Mouse (Mus musculus): ENCODE measurements at regions not wholly inside any gene's neighbourhood (a gene's known extent, or its start where the extent isn't known, plus 50 kb on each side); places are given as distances from the start of the nearest gene placed in this dataset.
"Not testable (repeated sequence)": the region's sequence is repeated elsewhere in the genome, so short reads cannot be mapped to it uniquely, and the experiment has no call there.

DNA sequence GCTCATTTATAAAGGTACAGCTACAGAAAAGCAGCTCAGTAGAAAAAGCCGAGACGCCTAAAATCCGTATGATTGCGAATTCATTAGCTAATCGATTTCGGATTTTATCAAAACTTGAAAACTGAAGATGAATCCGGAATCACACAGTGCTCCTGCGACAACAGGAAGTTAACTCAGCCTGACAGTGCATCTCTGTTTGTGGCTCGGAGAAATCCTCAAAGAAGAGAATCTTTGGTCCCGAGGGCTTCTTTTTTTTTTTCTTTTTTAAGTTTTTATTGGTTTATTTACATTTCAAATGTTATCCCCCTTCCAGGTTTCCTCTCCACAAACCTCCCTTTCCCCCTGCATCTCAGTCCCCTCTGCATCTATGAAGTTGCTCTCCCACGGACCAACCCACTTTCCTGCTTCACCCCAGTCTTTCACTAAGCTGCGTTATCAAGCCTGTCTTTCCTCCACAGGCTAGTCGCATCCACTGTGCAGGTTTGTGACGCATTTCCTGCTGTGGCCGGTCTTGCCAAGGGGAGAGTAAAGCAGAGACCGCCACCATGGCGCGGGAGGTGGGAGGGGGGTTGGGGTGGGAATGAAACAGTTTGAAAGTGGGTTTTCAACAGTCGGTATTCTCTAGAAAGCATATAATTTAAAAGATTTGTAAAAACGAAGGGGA lies 593.4 kb upstream of the Snrpn start:
- peak; percentile 4 to 38 for DNase-seq (ENCODE audit: low spot score in 2 of 2)

DNA sequence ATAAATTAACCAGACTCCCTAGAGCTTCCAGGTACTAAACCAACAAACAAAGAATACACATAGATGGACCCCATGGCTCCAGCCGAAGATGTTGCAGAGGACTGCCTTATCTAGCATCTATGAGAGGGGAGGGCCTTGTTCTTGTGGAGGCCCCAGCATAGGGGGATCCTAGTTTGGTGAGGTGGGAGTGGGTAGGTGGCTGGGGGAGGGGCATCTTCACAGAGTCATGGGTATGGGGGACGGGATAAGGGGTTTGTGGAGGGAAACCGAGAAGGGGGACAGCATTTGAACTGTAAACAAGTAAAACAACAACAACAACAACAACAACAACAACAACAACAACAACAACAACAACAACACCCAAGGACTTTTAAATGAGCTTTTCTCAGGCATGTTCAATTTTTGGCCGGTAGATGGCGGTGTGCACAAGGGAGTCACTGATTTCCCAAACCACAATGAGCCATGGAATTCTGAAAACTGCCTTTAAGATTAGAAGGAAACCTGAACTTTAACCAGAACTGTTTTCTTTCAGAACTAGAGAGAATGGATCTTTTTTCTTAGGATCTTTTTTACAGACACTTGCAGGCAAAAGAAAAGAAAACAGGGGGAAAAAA lies 588.2 kb upstream of the Snrpn start:
- not testable (repeated sequence) for DNase-seq (ENCODE audit: low spot score in 2 of 2)
